Mouse (Mus musculus): Measurements from ENCODE around the gene Dda1. TPM values are rescaled to one million over a fixed set of nuclear protein-coding genes. Genes with fewer than 3 reads are reported as not detected.
"Not testable (repeated sequence)": the region's sequence is repeated elsewhere in the genome, so short reads cannot be mapped to it uniquely, and the experiment has no call there.

Gene Dda1
- 10 to 100 TPM; 75.0 to 87.0 TPM for total RNA-seq (2021)
- long read RNA-seq, experiment 1, transcript Dda1-204 (4 exons, 1,881 nt): minor isoform, 23 of 162 reads
- long read RNA-seq, experiment 1, transcript Dda1-205 (5 exons, 1,929 nt): minor isoform, 9 of 162 reads
- long read RNA-seq, experiment 1, transcript Dda1-207 (3 exons, 784 nt): minor isoform, 7 of 162 reads
- long read RNA-seq, experiment 1, transcript Dda1-202 (5 exons, 1,933 nt): major isoform, 91 of 162 reads
- long read RNA-seq, experiment 1, partial matches to known transcripts: 3 of 162 reads
- long read RNA-seq, experiment 1, other reads (novel, unspliced or antisense): 20 of 162 reads
- long read RNA-seq, experiment 2, transcript Dda1-205 (5 exons, 1,929 nt): minor isoform, 6 of 112 reads
- long read RNA-seq, experiment 2, transcript Dda1-202 (5 exons, 1,933 nt): major isoform, 60 of 112 reads
- long read RNA-seq, experiment 2, transcript Dda1-207 (3 exons, 784 nt): minor isoform, 6 of 112 reads
- long read RNA-seq, experiment 2, transcript Dda1-204 (4 exons, 1,881 nt): minor isoform, 11 of 112 reads
- long read RNA-seq, experiment 2, partial matches to known transcripts: 4 of 112 reads
- long read RNA-seq, experiment 2, other reads (novel, unspliced or antisense): 17 of 112 reads

- peak; percentile 95 to 98 for DNase-seq (ENCODE audit: extremely low spot score in 1 of 2, low spot score in 2 of 2)
- H3K4me3 ChIP-seq: peak within 1 kb of the TSS; percentile 65
- intact Hi-C loops (cut with DNase I): loop anchor here (10.0 kb wide), 1 partner anchor 574 kb away; the partner anchor contains the start of genes Rpl18a and Slc5a5
These were observed at the start of gene Dda1 for GRCm38 (mm10) chr8:71468916-71469315. Dda1 (plus strand) TSS chr8:71469199.

DNA sequence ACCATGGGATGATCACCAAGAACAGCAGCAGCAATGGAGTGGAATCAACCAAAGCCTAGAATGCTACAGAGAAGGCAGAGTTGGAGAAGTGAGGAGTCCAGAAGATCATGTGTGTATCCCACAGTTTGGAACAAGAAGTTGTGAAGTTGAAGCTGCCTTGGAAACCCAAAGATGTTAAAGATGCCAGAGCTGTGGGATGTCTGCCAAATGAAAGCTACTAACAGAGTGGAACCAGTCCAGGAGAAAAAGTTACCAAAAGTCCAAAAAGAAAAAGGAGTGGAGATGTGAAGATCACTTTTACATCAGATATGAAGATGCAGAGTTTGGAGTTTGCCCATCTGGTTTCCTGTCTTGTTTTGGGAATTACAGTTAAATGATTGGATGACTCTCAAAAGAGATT is 46.9 kb upstream of the Dda1 start:
- no peak for TF ChIP-seq CTCF (IDR thresholded peaks at IDR 0.05)
- intact Hi-C loops (cut with DNase I): no loop called here
- Histone ChIP-seq H3K27ac (no peak overlapping the region), H3K4me3 (no peak overlapping the region)
- no peak for DNase-seq (ENCODE audit: extremely low spot score in 1 of 2, low spot score in 2 of 2)

More at GRCm38 (mm10) chr8:71468916-71469315, at the start of gene Dda1:
- H3K27ac ChIP-seq: peak within 1 kb of the TSS; percentile 92
- no peak for TF ChIP-seq CTCF (IDR thresholded peaks at IDR 0.05)

- H3K27ac ChIP-seq; DNase-seq (ENCODE audit: extremely low spot score in 1 of 2, low spot score in 2 of 2); intact Hi-C loops (cut with DNase I); H3K4me3 ChIP-seq: not testable (repeated sequence)
These were observed 36.1 kb upstream of the Dda1 start for GRCm38 (mm10) chr8:71432935-71433334.

- Histone ChIP-seq H3K27ac (no peak overlapping the region), H3K4me3 (no peak overlapping the region)
- intact Hi-C loops (cut with DNase I): no loop called here
- DNase-seq (ENCODE audit: extremely low spot score in 1 of 2, low spot score in 2 of 2): no peak
- TF ChIP-seq CTCF (IDR thresholded peaks at IDR 0.05): no peak
These were observed 32.0 kb upstream of the Dda1 start for GRCm38 (mm10) chr8:71437041-71437440.

DNA sequence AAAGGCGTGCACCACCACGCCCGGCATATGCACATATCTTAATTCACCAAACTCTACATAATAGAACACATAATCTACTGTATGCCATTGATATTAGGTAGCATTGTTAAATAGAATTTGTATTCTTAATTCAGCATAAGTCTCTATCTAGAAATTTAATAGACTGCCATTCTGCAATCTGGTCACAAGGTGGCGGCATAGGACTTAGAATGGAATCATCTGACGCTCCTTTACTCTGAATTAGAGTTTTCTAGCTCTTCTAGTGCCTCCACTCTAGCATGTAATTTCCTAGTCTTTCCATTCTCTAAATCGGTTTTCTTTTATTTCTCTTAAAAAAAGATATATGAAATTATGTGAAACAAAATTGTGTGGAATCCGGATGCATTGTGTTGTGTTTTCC is 27.6 kb upstream of the Dda1 start:
- DNase-seq (ENCODE audit: extremely low spot score in 1 of 2, low spot score in 2 of 2): peak in 1 of 2 experiments; percentile 51
- Histone ChIP-seq H3K4me3 (no peak overlapping the region), H3K27ac (no peak overlapping the region)
- intact Hi-C loops (cut with DNase I): loop anchor here (1.0 to 5.0 kb wide), 2 partner anchors 80 to 156 kb away; partner anchors contain the start of gene Fam129c
- TF ChIP-seq CTCF (IDR thresholded peaks at IDR 0.05): peak; percentile 90

DNA sequence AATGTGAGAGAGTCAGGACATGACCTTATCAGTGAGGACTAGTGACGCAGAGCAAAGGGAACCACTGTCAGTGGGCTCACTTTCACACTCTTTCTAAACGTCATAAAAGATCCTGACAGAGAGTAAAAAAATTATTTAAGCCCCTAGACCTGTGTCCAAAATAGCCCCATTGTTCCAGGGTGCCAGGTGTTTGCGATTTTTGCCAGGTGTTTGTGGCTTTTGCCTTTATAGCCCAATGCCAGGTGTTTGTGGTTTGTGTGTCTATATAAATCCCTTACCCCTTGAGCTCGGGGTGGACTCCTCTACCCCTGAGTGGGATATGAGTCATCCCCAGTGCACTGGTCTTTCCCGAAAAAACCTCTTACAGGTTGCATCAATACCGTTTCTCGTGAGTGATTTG is 23.9 kb upstream of the Dda1 start:
- no peak for DNase-seq (ENCODE audit: extremely low spot score in 1 of 2, low spot score in 2 of 2)
- no peak overlapping the region for H3K4me3 ChIP-seq
- intact Hi-C loops (cut with DNase I): no loop called here
- no peak overlapping the region for H3K27ac ChIP-seq
- no peak for TF ChIP-seq CTCF (IDR thresholded peaks at IDR 0.05)

DNA sequence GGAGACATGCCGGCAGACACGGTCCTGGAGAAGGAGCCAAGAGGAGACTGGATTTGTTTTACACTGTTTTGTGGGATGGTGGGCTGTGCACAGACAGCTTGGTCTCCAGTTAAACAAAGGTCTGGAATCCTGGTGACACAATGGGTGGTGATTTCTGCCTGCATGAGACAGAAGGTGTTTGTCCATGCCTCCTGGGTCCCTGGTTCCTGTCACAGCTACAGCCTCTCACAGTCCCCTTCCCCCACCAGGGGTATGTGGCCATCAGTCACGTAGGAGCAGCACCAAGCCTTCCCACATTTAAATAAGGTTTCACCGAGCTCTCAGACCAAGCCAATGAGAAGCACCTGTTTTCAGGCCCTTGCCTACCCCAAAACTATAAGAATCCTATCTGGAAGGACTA is 17.7 kb upstream of the Dda1 start:
- intact Hi-C loops (cut with DNase I): no loop called here
- no peak for TF ChIP-seq CTCF (IDR thresholded peaks at IDR 0.05)
- DNase-seq (ENCODE audit: extremely low spot score in 1 of 2, low spot score in 2 of 2): no peak
- Histone ChIP-seq H3K27ac (no peak overlapping the region), H3K4me3 (no peak overlapping the region)

DNA sequence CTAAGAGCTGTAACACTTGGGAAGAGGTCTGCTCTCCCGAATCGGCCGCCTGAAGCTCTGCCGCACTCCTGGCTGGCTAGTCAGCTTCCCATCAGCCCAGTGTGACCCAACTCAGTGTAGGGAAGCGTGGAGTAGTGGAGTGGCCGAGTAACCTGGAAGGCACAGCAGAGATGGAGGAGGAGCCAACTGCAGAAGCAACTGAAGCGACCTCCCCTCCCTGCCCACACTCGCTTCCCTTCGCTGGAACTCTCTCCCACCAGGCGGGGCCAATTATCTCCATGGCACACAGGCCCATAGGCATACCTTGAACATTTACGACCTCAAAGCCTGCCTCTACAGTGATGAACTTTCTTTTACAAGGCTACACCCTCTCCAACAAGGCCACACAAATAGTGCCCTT is 17.2 kb upstream of the Dda1 start:
- Histone ChIP-seq H3K4me3 (no peak overlapping the region), H3K27ac (no peak overlapping the region)
- TF ChIP-seq CTCF (IDR thresholded peaks at IDR 0.05): no peak
- no peak for DNase-seq (ENCODE audit: extremely low spot score in 1 of 2, low spot score in 2 of 2)
- intact Hi-C loops (cut with DNase I): no loop called here

DNA sequence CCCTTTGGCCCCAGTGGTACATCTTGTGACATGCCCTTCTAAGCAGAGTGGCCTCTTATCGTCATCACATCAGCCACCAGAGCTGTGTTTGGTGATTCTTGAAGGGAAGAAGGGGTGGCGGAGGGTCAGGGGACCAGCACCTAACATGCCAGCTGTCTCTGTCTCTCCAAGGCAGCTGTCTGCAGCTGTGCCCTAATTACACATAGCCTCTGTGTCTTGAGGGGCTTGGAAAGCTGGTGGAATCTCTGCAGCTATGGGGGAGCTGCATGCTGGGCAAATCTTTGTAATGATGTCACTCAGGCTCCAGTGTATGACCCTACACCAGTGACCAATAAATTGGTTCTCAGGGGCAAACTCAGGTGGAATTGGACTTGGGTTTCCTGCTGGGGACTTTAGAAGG is 16.3 kb upstream of the Dda1 start:
- DNase-seq (ENCODE audit: extremely low spot score in 1 of 2, low spot score in 2 of 2): no peak
- intact Hi-C loops (cut with DNase I): no loop called here
- Histone ChIP-seq H3K27ac (no peak overlapping the region), H3K4me3 (no peak overlapping the region)
- TF ChIP-seq CTCF (IDR thresholded peaks at IDR 0.05): no peak

- Histone ChIP-seq H3K4me3 (no peak overlapping the region), H3K27ac (no peak overlapping the region)
- intact Hi-C loops (cut with DNase I): no loop called here
- peak in 1 of 2 experiments; percentile 1 for DNase-seq (ENCODE audit: extremely low spot score in 1 of 2, low spot score in 2 of 2)
- no peak for TF ChIP-seq CTCF (IDR thresholded peaks at IDR 0.05)
These were observed 14.3 kb upstream of the Dda1 start for GRCm38 (mm10) chr8:71454668-71455067.

GRCm38 (mm10) chr8:71456906-71457305 is 12.1 kb upstream of the Dda1 start:
- H3K27ac ChIP-seq: no peak overlapping the region
- intact Hi-C loops (cut with DNase I): no loop called here
- peak; percentile 9 to 10 for DNase-seq (ENCODE audit: extremely low spot score in 1 of 2, low spot score in 2 of 2)
- no peak overlapping the region for H3K4me3 ChIP-seq
- no peak for TF ChIP-seq CTCF (IDR thresholded peaks at IDR 0.05)

DNA sequence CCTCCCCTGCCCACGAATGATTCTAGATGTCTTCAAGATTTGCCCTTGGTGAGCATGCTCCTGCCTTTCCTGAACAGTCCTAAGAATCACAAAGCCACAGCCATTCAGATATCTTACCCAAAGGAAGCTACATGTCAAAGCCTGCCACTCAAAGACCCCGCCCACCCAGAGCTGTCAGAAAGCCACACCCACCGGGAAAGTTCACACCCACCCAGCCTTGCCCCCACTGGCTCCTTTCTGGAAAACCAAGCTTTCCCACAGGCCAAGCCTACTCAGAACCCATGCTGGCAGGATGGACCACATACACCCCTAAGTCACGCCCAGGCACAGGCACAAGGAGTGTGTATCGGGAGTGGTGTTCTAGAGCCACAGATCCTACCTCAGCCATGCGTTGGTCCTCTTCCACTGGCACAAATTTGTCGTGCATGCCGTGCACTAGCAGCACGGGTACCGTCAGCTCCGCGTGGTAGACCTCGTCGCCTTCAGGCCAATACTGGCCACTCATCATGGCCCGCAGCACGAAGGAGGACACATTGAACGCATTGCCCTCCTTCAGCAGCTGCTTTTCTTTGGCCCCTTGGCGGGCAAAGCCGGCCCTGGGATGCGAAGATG is 11.2 kb upstream of the Dda1 start:
- intact Hi-C loops (cut with DNase I): loop anchor here (2.0 kb wide), 1 partner anchor 53 kb away; no protein-coding TSS in a partner anchor
- no peak overlapping the region for H3K4me3 ChIP-seq
- DNase-seq (ENCODE audit: extremely low spot score in 1 of 2, low spot score in 2 of 2): peak; percentile 7 to 8
- TF ChIP-seq CTCF (IDR thresholded peaks at IDR 0.05): no peak
- H3K27ac ChIP-seq: no peak overlapping the region

Measured in left cerebral cortex, adult 2 months (tissue).